ENCODE assay signal across 21 mouse cellular contexts in the genomic region with DNA sequence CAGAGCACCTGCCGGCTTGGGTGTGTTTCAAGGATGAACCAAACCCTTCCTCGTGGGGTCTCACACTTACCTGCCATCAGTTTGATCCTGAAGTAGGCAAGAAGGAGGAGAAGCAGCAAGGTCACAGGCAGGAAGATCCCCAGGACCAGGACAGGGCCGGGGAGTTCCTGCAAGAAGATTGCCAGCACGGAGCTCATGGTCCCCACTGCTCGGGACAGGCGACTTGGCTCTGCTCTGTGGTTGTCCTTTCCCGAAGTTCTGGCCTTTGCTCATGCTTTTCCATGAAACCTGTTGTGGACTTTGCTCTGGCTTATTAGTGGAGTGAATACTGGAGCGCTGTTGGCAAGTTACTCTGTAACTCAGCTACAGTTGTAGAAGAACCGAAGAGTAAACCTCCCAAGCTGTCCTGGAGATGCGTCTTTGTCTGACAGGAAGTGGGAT. TPM values are rescaled to one million over a fixed set of nuclear protein-coding genes. Genes with fewer than 3 reads are reported as not detected.
DNase-seq lines count a peak whose midpoint lies in the region; ATAC-seq and TF ChIP-seq lines count a peak whose summit lies in the region.
"Had no signal": no experiment of that assay in that cellular context is flagged by ENCODE, and none has a peak within 500 bp of the region (broad histone marks: within the 10 kb centered on the region; RNA-seq: fewer than 3 reads in every experiment).

A gene (minus strand): TSS at position 377 of the 441 bp plus-strand sequence.

- H3K4me1 ChIP-seq in kidney, adult 2 months (ENCODE audit: control insufficient read depth, insufficient read depth, low read length) = peaks cover 8% of the 10 kb centered on the region; the same call in 1 of the 2 replicates
- no peaks in the 10 kb centered on the region for H3K4me1 ChIP-seq in kidney, embryonic 14.5 days (ENCODE audit: control insufficient read depth, insufficient read depth, low read length)
- H3K4me1 ChIP-seq in liver, embryonic 13.5 days (replicated peaks) = 0 out of 2 replicates have a peak, but pooled peaks cover 4% of the 10 kb centered on the region
- H3K4me1 ChIP-seq in hindbrain, embryonic 13.5 days (replicated peaks) = peaks cover 7% of the 10 kb centered on the region; the same call in 1 of the 2 replicates
- H3K4me1 ChIP-seq: forebrain, embryonic 13.5 days; midbrain, embryonic 13.5 days had no signal

- H3K9ac ChIP-seq in kidney, embryonic 14.5 days (ENCODE audit: low read depth, low read length) = no peak within 1 kb of the TSS
- H3K9ac ChIP-seq in liver, embryonic 13.5 days = peak within 1 kb of the TSS; percentile 37; the same call in 1 of the 2 replicates
- no peak within 1 kb of the TSS for H3K9ac ChIP-seq in hindbrain, embryonic 13.5 days
- H3K9ac ChIP-seq: forebrain, embryonic 13.5 days; midbrain, embryonic 13.5 days; neural tube, embryonic 13.5 days had no signal

- peak within 1 kb of the TSS; percentile 90 for H3K27ac ChIP-seq in kidney, adult 2 months (ENCODE audit: insufficient read depth, low read depth, low read length)
- H3K27ac ChIP-seq in kidney, embryonic 14.5 days (ENCODE audit: low read depth, low read length) = no peak within 1 kb of the TSS
- H3K27ac ChIP-seq in liver, embryonic 13.5 days = peak within 1 kb of the TSS; percentile 60; the same call in 1 of the 2 replicates
- H3K27ac ChIP-seq in hindbrain, embryonic 13.5 days = no peak within 1 kb of the TSS
- H3K27ac ChIP-seq: embryonic facial prominence, embryonic 10.5 days; forebrain, embryonic 13.5 days; hindbrain, postnatal 0 days; layer of hippocampus, adult 2 months; midbrain, embryonic 13.5 days; neural tube, embryonic 13.5 days had no signal

- no peaks in the 10 kb centered on the region for H3K9me3 ChIP-seq in kidney, embryonic 14.5 days (ENCODE audit: control insufficient read depth, low read length)
- H3K9me3 ChIP-seq in liver, embryonic 13.5 days (replicated peaks) = no peaks in the 10 kb centered on the region
- no peaks in the 10 kb centered on the region for H3K9me3 ChIP-seq in hindbrain, embryonic 13.5 days
- H3K9me3 ChIP-seq: embryonic facial prominence, embryonic 10.5 days; forebrain, embryonic 13.5 days; midbrain, embryonic 13.5 days; neural tube, embryonic 13.5 days had no signal

- no peaks in the 10 kb centered on the region for H3K27me3 ChIP-seq in kidney, adult 2 months (replicated peaks; ENCODE audit: control insufficient read depth, insufficient read depth, low read length)
- H3K27me3 ChIP-seq in kidney, embryonic 14.5 days (ENCODE audit: control insufficient read depth, insufficient read depth, low read length) = no peaks in the 10 kb centered on the region
- H3K27me3 ChIP-seq in liver, embryonic 13.5 days = no peaks in the 10 kb centered on the region
- H3K27me3 ChIP-seq in hindbrain, embryonic 13.5 days = no peaks in the 10 kb centered on the region
- H3K27me3 ChIP-seq: forebrain, embryonic 13.5 days; midbrain, embryonic 13.5 days; neural tube, embryonic 13.5 days had no signal

- peak within 1 kb of the TSS; percentile 73 for H3K4me3 ChIP-seq in kidney, adult 2 months (ENCODE audit: insufficient read depth, low read depth, low read length)
- no peak within 1 kb of the TSS for H3K4me3 ChIP-seq in kidney, embryonic 14.5 days (ENCODE audit: low read length)
- H3K4me3 ChIP-seq in liver, embryonic 13.5 days (replicated peaks) = peak within 1 kb of the TSS; percentile 26
- no peak within 1 kb of the TSS for H3K4me3 ChIP-seq in hindbrain, embryonic 13.5 days
- H3K4me3 ChIP-seq: embryonic facial prominence, embryonic 10.5 days; forebrain, embryonic 13.5 days; layer of hippocampus, adult 2 months; midbrain, embryonic 13.5 days; neural tube, embryonic 13.5 days had no signal

- DNase-seq in kidney, adult 2 months = peak; percentile 94
- peak; percentile 88 for DNase-seq in kidney, adult 9 months
- DNase-seq in liver, embryonic 13.5 days = no peak
- no peak for DNase-seq in cerebellum, postnatal 4 days (ENCODE audit: low spot score in 2 of 2)
- DNase-seq in thymus, postnatal 10 days (ENCODE audit: low spot score in 2 of 2) = no peak
- DNase-seq: cerebellum, adult 18-20 months; gastrocnemius, postnatal 10 days; heart, adult 18-20 months; right cerebral cortex, adult 18-20 months; thymus, postnatal 4 days had no signal

- no peak for TF ChIP-seq CTCF in kidney, adult 2 months (conservative IDR thresholded peaks at IDR 0.05; ENCODE audit: insufficient read depth, insufficient read length, low read depth, low read length)

- TF ChIP-seq POLR2A in kidney, adult 2 months (IDR thresholded peaks at IDR 0.05; ENCODE audit: low read depth, low read length) = peak; percentile 63

- 64% methylated on average over 10 of the region's 10 CpGs for WGBS in kidney, adult 2 months
- 86% methylated on average over 10 of the region's 10 CpGs for WGBS in kidney, embryonic 14.5 days
- WGBS in liver, embryonic 13.5 days (ENCODE audit: insufficient replicate concordance) = 62% methylated on average over 10 of the region's 10 CpGs
- 95% methylated on average over 10 of the region's 10 CpGs for WGBS in hindbrain, embryonic 13.5 days

- ATAC-seq in kidney, embryonic 14.5 days (ENCODE audit: low FRiP score, low TSS enrichment) = no peak
- ATAC-seq in liver, embryonic 13.5 days (ENCODE audit: low read depth) = peak; percentile 55; the same call in 1 of the 2 replicates
- no peak for ATAC-seq in hindbrain, embryonic 13.5 days (ENCODE audit: low FRiP score)
- ATAC-seq: forebrain, embryonic 13.5 days; hindbrain, postnatal 0 days; lung, postnatal 0 days; midbrain, embryonic 13.5 days had no signal

- H3K4me2 ChIP-seq in kidney, embryonic 14.5 days (replicated peaks; ENCODE audit: low read depth, low read length) = no peak within 1 kb of the TSS
- peak within 1 kb of the TSS; percentile 38 for H3K4me2 ChIP-seq in liver, embryonic 13.5 days
- H3K4me2 ChIP-seq in hindbrain, embryonic 13.5 days = no peak within 1 kb of the TSS
- H3K4me2 ChIP-seq: forebrain, embryonic 13.5 days; midbrain, embryonic 13.5 days; neural tube, embryonic 13.5 days had no signal

- no peaks in the 10 kb centered on the region for H3K36me3 ChIP-seq in kidney, adult 2 months (ENCODE audit: control insufficient read depth, insufficient read depth, low read length)
- H3K36me3 ChIP-seq in kidney, embryonic 14.5 days (ENCODE audit: control insufficient read depth, insufficient read depth, low read length) = no peaks in the 10 kb centered on the region
- H3K36me3 ChIP-seq in liver, embryonic 13.5 days = no peaks in the 10 kb centered on the region
- no peaks in the 10 kb centered on the region for H3K36me3 ChIP-seq in hindbrain, embryonic 13.5 days
- H3K36me3 ChIP-seq: embryonic facial prominence, embryonic 10.5 days; midbrain, embryonic 13.5 days; neural tube, embryonic 13.5 days had no signal

RNA-seq across cellular contexts. Expression of the gene that starts here (rescaled TPM):
- 29.6 and 30.3 TPM in 2 replicates for polyA plus RNA-seq in kidney, adult 2 months (2012; rRNA removed)
- polyA plus RNA-seq in kidney, embryonic 14.5 days (2014; fragmentation: Nextera tagmentation; extraction: Ambion mirVana) = not detected in 2 replicates
- 8.3 and 10.1 TPM in 2 replicates for polyA plus RNA-seq in liver, embryonic 13.5 days (2015; fragmentation: Nextera tagmentation; extraction: Ambion mirVana)
- 0.12 TPM in 1 of 2 replicates, not detected in the other for polyA plus RNA-seq in hindbrain, embryonic 13.5 days (2015; fragmentation: Nextera tagmentation; extraction: Ambion mirVana)
- polyA plus RNA-seq: embryonic facial prominence, embryonic 10.5 days; forebrain, embryonic 13.5 days; frontal cortex, adult 2 months; heart, embryonic 16.5 days; hindbrain, postnatal 0 days; lung, postnatal 0 days; midbrain, embryonic 13.5 days; neural tube, embryonic 13.5 days had no signal

Comparison
In these comparisons a context has a peak if more than half of its experiments do, and no peak if none do; other contexts are left out.
1. H3K27ac ChIP-seq: peak in kidney, adult 2 months (single experiment) and liver, embryonic 13.5 days (single experiment); none in kidney, embryonic 14.5 days (single experiment) and hindbrain, embryonic 13.5 days (single experiment).
2. H3K4me3 ChIP-seq: peak in kidney, adult 2 months (single experiment) and liver, embryonic 13.5 days (single experiment); none in kidney, embryonic 14.5 days (single experiment) and hindbrain, embryonic 13.5 days (single experiment).
3. DNase-seq: peak in kidney, adult 2 months (single experiment) and kidney, adult 9 months (single experiment); none in liver, embryonic 13.5 days (single experiment), cerebellum, postnatal 4 days (0 of 2) and thymus, postnatal 10 days (0 of 2).